Mouse (Mus musculus) heart, embryonic 12.5 days (tissue): ENCODE results near the gene Sobp. TPM values are rescaled to one million over a fixed set of nuclear protein-coding genes. Genes with fewer than 3 reads are reported as not detected.

Experiments
- ATAC-seq: fragments of 200-750 bp; cut with Nextera tagmentation; 2 replicates; pipeline ENCODE4 v1.8.0; 2017; ENCODE audit warnings: moderate TSS enrichment, moderate library complexity; ENCODE audit not compliant: insufficient number of reproducible peaks, low FRiP score
- H3K27ac ChIP-seq: fragments of 300-500 bp; sonication (generic); 2 replicates; pipeline ENCODE4 v1.5.1; 2016; ENCODE audit warnings: mild to moderate bottlenecking, moderate library complexity; ENCODE audit not compliant: poor library complexity, severe bottlenecking
- H3K27me3 ChIP-seq: fragments of 300-500 bp; sonication (generic); replicated peaks from 2 replicates; pipeline ENCODE4 v1.6.1; 2016; ENCODE audit warnings: mild to moderate bottlenecking, moderate library complexity
- H3K36me3 ChIP-seq: fragments of 300-500 bp; sonication (generic); 2 replicates; pipeline ENCODE4 v1.6.1; 2016; ENCODE audit warnings: mild to moderate bottlenecking, moderate library complexity
- H3K4me1 ChIP-seq: fragments of 300-500 bp; sonication (generic); replicated peaks from 2 replicates; pipeline ENCODE4 v1.6.1; 2016; ENCODE audit warnings: mild to moderate bottlenecking
- H3K4me2 ChIP-seq: fragments of 300-500 bp; sonication (generic); 2 replicates; pipeline ENCODE4 v1.6.1; 2016; ENCODE audit warnings: mild to moderate bottlenecking, moderate library complexity
- H3K4me3 ChIP-seq: fragments of 300-500 bp; sonication (generic); 2 replicates; pipeline ENCODE4 v1.5.1; 2016; ENCODE audit warnings: mild to moderate bottlenecking
- H3K9ac ChIP-seq: fragments of 300-500 bp; sonication (generic); 2 replicates; pipeline ENCODE4 v1.6.1; 2016; ENCODE audit warnings: mild to moderate bottlenecking, moderate library complexity
- H3K9me3 ChIP-seq: fragments of 300-500 bp; sonication (generic); replicated peaks from 2 replicates; pipeline ENCODE4 v1.6.1; 2016; ENCODE audit warnings: mild to moderate bottlenecking, moderate library complexity
- WGBS: fragments of 180-500 bp; shearing (Covaris S2); methylation state at CpG from one replicate; pipeline ENCODE4 v1.1.7; 2016; 5-methylcytosine and 5-hydroxymethylcytosine counted together
- polyA plus RNA-seq: library from polyadenylated mRNA; unstranded; fragments of >200 nt; fragmentation: Nextera tagmentation; extraction: Ambion mirVana; gene quantifications from 2 replicates; pipeline ENCODE4 v1.2.1, GENCODE M21; 2016

Sobp gene
- polyA plus RNA-seq, 1 experiment from 2014 or later, result 3.1 TPM

- WGBS, result 1% methylated on average over 18 of the region's 18 CpGs
- ATAC-seq, result no peak
- no peak overlapping the region for H3K27ac ChIP-seq
Measured at GRCm38 (mm10) chr10:43175156-43175601, 849 bp upstream of the Sobp start.

GRCm38 (mm10) chr10:43173828-43174325, 453 bp downstream of the Sobp start:
- peaks cover 27% of the 10 kb centered on the region for H3K4me1 ChIP-seq
- H3K27ac ChIP-seq, result peak overlapping the region; percentile 52
- no peaks in the 10 kb centered on the region for H3K36me3 ChIP-seq
- H3K4me2 ChIP-seq, result peak overlapping the region; percentile 85
- no peaks in the 10 kb centered on the region for H3K9me3 ChIP-seq
- WGBS, result 0% methylated on average over 25 of the region's 38 CpGs
- peak overlapping the region; percentile 88 for H3K9ac ChIP-seq
- peaks cover 6% of the 10 kb centered on the region for H3K27me3 ChIP-seq
- ATAC-seq, result peak; percentile 46; the same call in 1 of the 2 replicates
- peak overlapping the region; percentile 93 for H3K4me3 ChIP-seq

More at GRCm38 (mm10) chr10:43175156-43175601, 849 bp upstream of the Sobp start:
- Histone ChIP-seq H3K27me3 (peaks cover 6% of the 10 kb centered on the region), H3K4me3 (peak overlapping the region; percentile 93), H3K36me3 (no peaks in the 10 kb centered on the region), H3K4me1 (peaks cover 22% of the 10 kb centered on the region), H3K9me3 (no peaks in the 10 kb centered on the region), H3K9ac (peak overlapping the region; percentile 88), H3K4me2 (peak overlapping the region; percentile 85)

DNA sequence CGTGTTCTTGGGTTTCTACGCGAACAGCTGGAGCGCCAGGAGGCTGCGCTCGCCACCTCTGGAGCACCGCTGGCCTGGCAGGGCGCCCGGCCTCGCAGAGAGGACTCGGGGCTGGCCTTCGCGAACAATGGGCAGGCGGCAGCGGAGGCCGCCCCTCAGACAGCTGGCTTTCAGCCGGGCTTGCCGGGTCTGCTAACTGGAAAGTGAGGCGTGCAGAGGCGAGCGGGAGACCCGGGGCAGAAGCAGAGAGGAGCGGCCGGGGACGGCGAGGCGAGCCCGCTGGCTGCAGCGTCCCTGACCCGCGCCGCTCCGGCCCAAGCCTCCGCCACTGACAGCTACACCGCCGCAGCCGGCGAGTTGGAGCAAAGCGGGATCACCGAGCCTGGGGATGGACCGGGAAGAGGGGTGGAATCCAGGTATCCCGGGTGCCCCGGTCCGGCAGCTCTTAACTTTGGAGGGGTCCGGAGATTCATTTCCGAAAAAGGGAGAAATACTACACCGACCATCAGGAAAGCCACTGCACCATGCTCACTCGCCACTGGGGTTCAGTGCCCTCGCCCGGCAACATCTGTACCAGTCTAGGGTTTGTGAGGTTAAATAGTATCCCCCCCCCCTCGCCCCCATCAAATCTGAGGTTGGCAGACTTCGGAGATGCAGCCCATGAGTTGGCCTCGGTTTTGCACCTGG, 1.0 kb downstream of the Sobp start:
- Histone ChIP-seq H3K4me3 (peak overlapping the region; percentile 93), H3K4me2 (peak overlapping the region; percentile 85), H3K9ac (peak overlapping the region; percentile 88), H3K27ac (peak overlapping the region; percentile 31; the same call in 1 of the 2 replicates), H3K4me1 (peaks cover 27% of the 10 kb centered on the region), H3K27me3 (peaks cover 6% of the 10 kb centered on the region), H3K36me3 (no peaks in the 10 kb centered on the region), H3K9me3 (no peaks in the 10 kb centered on the region)
- ATAC-seq, result peak; percentile 46
- under 1% methylated on average over 53 of the region's 53 CpGs for WGBS

- H3K9ac ChIP-seq, result peak overlapping the region; percentile 88; the same call in 1 of the 2 replicates
- no peaks in the 10 kb centered on the region for H3K36me3 ChIP-seq
- peaks cover 27% of the 10 kb centered on the region for H3K4me1 ChIP-seq
- no peaks in the 10 kb centered on the region for H3K9me3 ChIP-seq
- H3K27me3 ChIP-seq, result peaks cover 6% of the 10 kb centered on the region
- ATAC-seq, result no peak
- peak overlapping the region; percentile 93 for H3K4me3 ChIP-seq
- H3K27ac ChIP-seq, result no peak overlapping the region
- peak overlapping the region; percentile 85 for H3K4me2 ChIP-seq
- WGBS, result 9% methylated on average over 8 of the region's 8 CpGs
Measured at GRCm38 (mm10) chr10:43172554-43172953, 1.8 kb downstream of the Sobp start.

DNA sequence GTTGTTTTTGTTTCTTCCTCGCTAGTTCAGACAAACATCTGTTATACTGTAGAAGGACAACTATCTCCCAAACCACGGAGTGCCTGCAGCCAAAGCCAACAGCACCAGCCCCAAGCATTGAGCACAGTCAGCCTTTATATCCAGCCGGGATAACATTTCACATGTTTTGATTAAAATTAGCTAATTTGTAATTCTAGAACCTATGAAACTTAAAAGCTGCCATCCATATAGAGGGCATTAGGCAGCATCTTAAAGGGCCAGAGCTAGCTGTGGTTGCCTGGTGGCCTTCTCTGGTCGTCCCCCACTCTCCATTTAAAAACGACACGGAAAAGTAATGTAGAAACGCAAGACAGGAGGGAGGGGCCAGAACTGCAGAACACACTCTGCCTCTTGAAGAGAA, 2.3 kb downstream of the Sobp start:
- 9% methylated on average over 7 of the region's 7 CpGs for WGBS
- Histone ChIP-seq H3K27me3 (peaks cover 6% of the 10 kb centered on the region), H3K9ac (no peak overlapping the region), H3K4me3 (peak overlapping the region; percentile 93), H3K36me3 (no peaks in the 10 kb centered on the region), H3K9me3 (no peaks in the 10 kb centered on the region), H3K27ac (0 out of 2 replicates have a peak overlapping the region, but pooled peaks have one; percentile 14), H3K4me2 (peak overlapping the region; percentile 85), H3K4me1 (peaks cover 27% of the 10 kb centered on the region)
- no peak for ATAC-seq

DNA sequence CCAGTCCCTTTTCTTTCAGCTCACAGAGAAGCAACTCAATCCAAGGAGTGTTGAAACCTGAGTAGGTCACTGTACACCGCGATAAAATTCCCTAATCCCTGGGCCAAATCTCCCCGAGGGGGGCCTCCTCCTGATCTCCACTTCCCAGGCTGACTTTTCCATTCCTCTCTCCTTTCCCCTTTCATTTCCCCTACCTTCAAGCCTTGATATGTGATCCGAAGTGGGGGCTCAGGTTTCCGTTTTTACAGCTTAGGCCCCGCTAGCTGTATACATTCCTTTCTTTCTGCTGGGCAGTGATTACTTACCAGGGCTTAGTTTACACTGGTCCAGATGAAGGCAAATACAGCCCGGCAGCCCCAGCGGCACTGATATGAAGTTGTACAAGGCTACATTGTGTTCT, 3.2 kb downstream of the Sobp start:
- Histone ChIP-seq H3K4me1 (peaks cover 27% of the 10 kb centered on the region), H3K36me3 (no peaks in the 10 kb centered on the region), H3K4me3 (peak overlapping the region; percentile 32), H3K4me2 (peak overlapping the region; percentile 64), H3K9ac (peak overlapping the region; percentile 54), H3K27me3 (peaks cover 6% of the 10 kb centered on the region), H3K27ac (peak overlapping the region; percentile 72), H3K9me3 (no peaks in the 10 kb centered on the region; the same call in 1 of the 2 replicates)
- under 1% methylated on average over 8 of the region's 8 CpGs for WGBS
- ATAC-seq, result no peak

DNA sequence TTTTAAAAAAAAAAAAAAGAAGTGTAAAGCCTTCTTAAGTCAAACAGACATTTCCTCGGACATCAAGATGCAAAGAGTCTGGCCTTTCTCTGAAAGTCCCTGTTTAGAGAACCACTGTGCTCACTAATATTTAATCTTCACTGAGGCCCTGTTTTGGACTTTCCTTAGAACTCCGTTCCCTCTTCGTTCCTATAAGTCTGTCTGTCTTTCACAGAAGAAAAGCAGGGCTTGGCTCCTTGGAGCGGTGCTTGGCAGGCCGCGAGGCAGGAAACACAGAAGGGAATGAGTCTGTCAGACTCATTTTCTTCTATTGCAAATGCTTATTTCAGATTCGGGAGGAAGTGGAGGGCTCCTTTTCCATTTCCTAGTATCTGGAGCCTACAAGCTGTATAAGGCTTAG, 5.5 kb downstream of the Sobp start:
- Histone ChIP-seq H3K4me1 (peaks cover 23% of the 10 kb centered on the region), H3K27ac (no peak overlapping the region), H3K9me3 (no peaks in the 10 kb centered on the region; the same call in 1 of the 2 replicates), H3K4me2 (no peak overlapping the region), H3K27me3 (no peaks in the 10 kb centered on the region), H3K4me3 (no peak overlapping the region), H3K9ac (no peak overlapping the region), H3K36me3 (no peaks in the 10 kb centered on the region)
- 67% methylated on average over 7 of the region's 7 CpGs for WGBS
- ATAC-seq, result no peak

- ATAC-seq, result no peak
Measured at GRCm38 (mm10) chr10:43166817-43167216, 7.5 kb downstream of the Sobp start.

GRCm38 (mm10) chr10:43166146-43166545, 8.2 kb downstream of the Sobp start:
- no peak overlapping the region for H3K4me3 ChIP-seq
- no peak for ATAC-seq
- H3K4me2 ChIP-seq, result no peak overlapping the region
- no peaks in the 10 kb centered on the region for H3K27me3 ChIP-seq
- no peaks in the 10 kb centered on the region for H3K36me3 ChIP-seq
- no peak overlapping the region for H3K9ac ChIP-seq
- peaks cover 13% of the 10 kb centered on the region for H3K4me1 ChIP-seq
- peaks cover 3% of the 10 kb centered on the region; the same call in 1 of the 2 replicates for H3K9me3 ChIP-seq
- H3K27ac ChIP-seq, result no peak overlapping the region
- WGBS, result 72% methylated on average over 1 of the region's 1 CpGs

More at GRCm38 (mm10) chr10:43166817-43167216, 7.5 kb downstream of the Sobp start:
- Histone ChIP-seq H3K4me3 (no peak overlapping the region), H3K4me2 (no peak overlapping the region), H3K9me3 (peaks cover 3% of the 10 kb centered on the region; the same call in 1 of the 2 replicates), H3K27ac (no peak overlapping the region), H3K27me3 (no peaks in the 10 kb centered on the region), H3K36me3 (no peaks in the 10 kb centered on the region), H3K4me1 (peaks cover 15% of the 10 kb centered on the region), H3K9ac (no peak overlapping the region)
- 84% methylated on average over 3 of the region's 3 CpGs for WGBS

GRCm38 (mm10) chr10:43164406-43164805, 9.9 kb downstream of the Sobp start:
- 90% methylated on average over 2 of the region's 2 CpGs for WGBS
- no peaks in the 10 kb centered on the region for H3K36me3 ChIP-seq
- no peak for ATAC-seq
- H3K9ac ChIP-seq, result no peak overlapping the region
- peaks cover 3% of the 10 kb centered on the region; the same call in 1 of the 2 replicates for H3K9me3 ChIP-seq
- no peaks in the 10 kb centered on the region for H3K27me3 ChIP-seq
- peaks cover 6% of the 10 kb centered on the region for H3K4me1 ChIP-seq
- no peak overlapping the region for H3K4me2 ChIP-seq
- no peak overlapping the region for H3K4me3 ChIP-seq
- no peak overlapping the region for H3K27ac ChIP-seq

DNA sequence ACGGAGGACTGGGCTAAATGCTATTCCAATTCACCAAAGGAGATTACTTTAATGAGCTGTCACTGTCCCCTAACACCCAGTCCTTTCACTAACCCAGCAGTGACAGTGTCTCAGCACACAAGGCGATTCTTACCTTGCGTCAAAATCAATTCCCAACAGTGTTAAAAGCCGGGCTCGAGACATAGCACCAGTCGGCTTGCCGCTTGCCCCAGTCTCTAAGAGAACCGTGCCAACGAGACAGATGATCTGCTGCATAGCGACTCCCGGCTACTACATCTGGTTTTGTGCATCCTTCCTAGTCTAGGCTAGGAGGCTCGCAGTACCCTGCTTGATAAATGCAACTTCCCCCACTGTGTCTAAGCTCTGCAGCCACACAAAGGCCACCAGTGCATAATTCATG, 12.0 kb downstream of the Sobp start:
- Histone ChIP-seq H3K4me1 (peaks cover 10% of the 10 kb centered on the region), H3K27me3 (no peaks in the 10 kb centered on the region), H3K9me3 (peaks cover 3% of the 10 kb centered on the region; the same call in 1 of the 2 replicates), H3K4me2 (no peak overlapping the region), H3K36me3 (no peaks in the 10 kb centered on the region), H3K27ac (no peak overlapping the region), H3K4me3 (no peak overlapping the region), H3K9ac (no peak overlapping the region)
- 85% methylated on average over 12 of the region's 12 CpGs for WGBS
- no peak for ATAC-seq
